Mouse (Mus musculus): ENCODE results near the gene Adh1. TPM values are rescaled to one million over a fixed set of nuclear protein-coding genes. Genes with fewer than 3 reads are reported as not detected.

Gene Adh1
- polyA plus RNA-seq, 1 experiment from 2014 or later, result 27.4 TPM

DNA sequence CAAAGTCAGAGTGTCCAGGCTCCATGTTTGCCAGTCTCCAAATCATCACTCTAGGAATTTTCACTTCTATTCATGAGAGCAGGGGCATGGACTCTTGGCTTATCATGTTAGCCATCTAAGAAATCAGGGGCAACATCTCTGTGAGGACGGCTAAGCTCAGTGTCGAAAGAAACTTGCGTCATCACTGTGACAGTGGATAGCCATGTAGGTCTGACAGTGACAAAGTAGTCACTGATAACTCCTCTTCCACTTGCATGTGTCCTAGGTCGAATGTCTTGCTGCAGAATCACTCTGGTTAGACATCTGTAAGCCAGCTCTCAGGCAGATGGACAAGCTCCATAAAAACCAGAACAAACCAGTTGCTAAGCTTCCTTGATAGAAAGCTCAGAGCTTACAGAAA, 1.8 kb downstream of the Adh1 start:
- no peak overlapping the region for H3K4me3 ChIP-seq
- H3K27me3 ChIP-seq, result no peaks in the 10 kb centered on the region
- 29% methylated on average over 4 of the region's 4 CpGs for WGBS
- no peak overlapping the region for H3K9ac ChIP-seq
- H3K27ac ChIP-seq, result no peak overlapping the region
- no peaks in the 10 kb centered on the region for H3K9me3 ChIP-seq (replicated peaks)
- no peak for ATAC-seq (replicated peaks; ENCODE audit: insufficient number of reproducible peaks, insufficient read depth, low FRiP score, low read depth)
- no peak overlapping the region for H3K4me2 ChIP-seq
- no peaks in the 10 kb centered on the region for H3K36me3 ChIP-seq
- H3K4me1 ChIP-seq (replicated peaks), result no peaks in the 10 kb centered on the region

DNA sequence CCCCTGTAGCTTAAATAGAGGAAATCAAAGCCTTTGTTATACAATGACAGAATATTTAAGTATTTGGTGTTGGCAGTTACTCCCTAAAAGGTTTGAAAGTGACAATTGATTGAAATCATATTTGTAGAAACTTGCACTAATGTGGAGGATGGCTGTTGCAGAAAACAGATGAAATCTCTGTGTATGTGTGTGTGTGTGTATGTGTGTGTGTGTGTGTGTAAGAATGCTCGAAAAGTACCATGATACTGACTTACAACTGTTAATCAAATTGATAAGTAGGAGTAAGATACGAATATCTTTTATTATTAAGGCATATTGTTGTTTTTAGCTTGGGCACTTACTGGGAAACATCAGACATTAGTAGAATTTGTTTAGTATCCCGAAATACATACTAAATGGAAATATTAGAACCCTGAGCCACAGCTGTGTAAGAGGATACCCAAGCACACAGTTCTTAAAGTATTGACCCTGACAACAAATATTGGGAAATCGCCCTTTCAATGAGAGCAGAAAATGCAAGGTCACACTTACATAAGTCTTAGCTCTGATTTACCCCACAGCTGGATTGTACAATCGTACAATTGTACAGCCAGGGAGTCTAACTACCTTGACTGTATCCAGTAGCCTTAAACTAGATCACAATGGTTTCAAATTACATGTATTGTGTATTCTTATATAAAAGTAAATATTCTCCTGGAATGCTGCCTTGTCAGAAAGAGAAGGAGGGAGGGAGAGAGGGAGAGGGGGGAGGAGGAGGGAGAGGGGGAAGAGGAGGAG, 2.6 kb downstream of the Adh1 start:
- 68% methylated on average over 5 of the region's 5 CpGs for WGBS
- H3K4me3 ChIP-seq, result no peak overlapping the region
- H3K9me3 ChIP-seq (replicated peaks), result no peaks in the 10 kb centered on the region
- no peaks in the 10 kb centered on the region for H3K27me3 ChIP-seq
- H3K27ac ChIP-seq, result no peak overlapping the region
- no peaks in the 10 kb centered on the region for H3K36me3 ChIP-seq
- no peak overlapping the region for H3K9ac ChIP-seq
- H3K4me1 ChIP-seq (replicated peaks), result no peaks in the 10 kb centered on the region
- no peak for ATAC-seq (replicated peaks; ENCODE audit: insufficient number of reproducible peaks, insufficient read depth, low FRiP score, low read depth)
- H3K4me2 ChIP-seq, result no peak overlapping the region

DNA sequence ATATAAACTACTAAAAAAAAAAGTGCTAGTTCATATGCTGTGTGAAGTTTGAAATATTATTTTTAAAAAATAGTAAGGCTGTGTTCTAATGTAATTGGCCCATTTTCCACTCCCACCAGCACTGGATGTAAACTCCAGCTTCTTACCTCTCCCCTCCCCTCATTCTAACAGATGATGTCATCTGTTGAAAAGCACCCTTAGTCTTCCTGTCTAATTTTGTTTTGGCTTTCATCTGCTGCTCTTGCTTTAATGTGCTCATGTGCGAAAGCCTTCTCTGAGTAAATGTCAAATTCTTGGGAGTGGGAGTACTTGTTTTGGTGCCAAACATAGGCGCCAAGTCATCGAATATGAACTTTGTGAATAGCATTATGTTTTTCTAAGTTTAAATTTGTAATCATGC, 3.9 kb downstream of the Adh1 start:
- Histone ChIP-seq H3K27me3 (no peaks in the 10 kb centered on the region), H3K4me2 (no peak overlapping the region), H3K4me1 (replicated peaks) (no peaks in the 10 kb centered on the region), H3K4me3 (no peak overlapping the region), H3K9me3 (replicated peaks) (no peaks in the 10 kb centered on the region), H3K9ac (no peak overlapping the region), H3K27ac (no peak overlapping the region), H3K36me3 (no peaks in the 10 kb centered on the region)
- ATAC-seq (replicated peaks; ENCODE audit: insufficient number of reproducible peaks, insufficient read depth, low FRiP score, low read depth), result no peak
- 62% methylated on average over 3 of the region's 3 CpGs for WGBS

DNA sequence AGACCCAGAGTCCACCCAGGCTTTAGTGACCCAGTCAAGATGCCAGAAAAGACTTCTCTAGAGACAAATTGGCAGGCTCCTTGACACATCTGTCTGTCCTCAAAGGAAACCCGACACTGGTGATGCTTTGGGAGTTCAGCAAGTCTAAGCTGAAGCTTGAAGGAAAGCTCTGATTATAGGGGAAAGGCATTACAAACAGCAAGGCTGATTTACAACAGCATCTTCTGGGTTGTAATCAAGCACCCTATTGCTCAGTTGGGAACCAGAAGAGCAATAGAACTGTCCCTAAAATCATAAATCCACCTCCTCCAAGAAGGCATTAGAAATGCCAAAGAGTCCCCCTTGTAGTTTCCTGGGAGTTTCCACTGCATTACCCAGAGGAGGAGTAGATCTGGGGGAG, 9.7 kb downstream of the Adh1 start:
- Histone ChIP-seq H3K27ac (no peak overlapping the region), H3K4me2 (no peak overlapping the region), H3K4me3 (no peak overlapping the region), H3K9ac (no peak overlapping the region), H3K9me3 (replicated peaks) (no peaks in the 10 kb centered on the region), H3K4me1 (replicated peaks) (no peaks in the 10 kb centered on the region), H3K27me3 (no peaks in the 10 kb centered on the region), H3K36me3 (no peaks in the 10 kb centered on the region)
- ATAC-seq (replicated peaks; ENCODE audit: insufficient number of reproducible peaks, insufficient read depth, low FRiP score, low read depth), result no peak
- WGBS, result 22% methylated on average over 1 of the region's 1 CpGs

DNA sequence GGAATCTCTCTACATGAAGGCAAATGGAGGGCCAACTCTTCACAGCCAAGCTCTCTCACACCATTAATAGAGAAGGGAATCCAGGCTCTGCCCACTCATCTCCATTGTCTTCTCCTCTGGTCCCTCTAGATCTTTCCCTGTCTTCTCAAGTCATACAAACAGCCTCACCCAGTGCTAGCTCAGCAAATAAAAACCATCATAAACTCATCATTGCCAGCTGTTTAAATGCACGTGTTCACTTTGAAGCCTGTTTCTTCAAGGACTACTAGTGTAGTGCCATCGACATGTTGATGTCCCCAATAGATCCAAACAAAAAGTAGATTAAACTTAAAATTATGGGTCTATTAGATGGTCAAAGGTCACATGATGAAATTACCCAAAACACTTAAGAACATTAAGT, 10.5 kb downstream of the Adh1 start:
- H3K36me3 ChIP-seq, result no peaks in the 10 kb centered on the region
- WGBS, result 85% methylated on average over 2 of the region's 2 CpGs
- no peak overlapping the region for H3K4me3 ChIP-seq
- H3K9ac ChIP-seq, result no peak overlapping the region
- ATAC-seq (replicated peaks; ENCODE audit: insufficient number of reproducible peaks, insufficient read depth, low FRiP score, low read depth), result no peak
- no peaks in the 10 kb centered on the region for H3K9me3 ChIP-seq (replicated peaks)
- no peaks in the 10 kb centered on the region for H3K4me1 ChIP-seq (replicated peaks)
- H3K27ac ChIP-seq, result no peak overlapping the region
- H3K4me2 ChIP-seq, result no peak overlapping the region
- H3K27me3 ChIP-seq, result no peaks in the 10 kb centered on the region

DNA sequence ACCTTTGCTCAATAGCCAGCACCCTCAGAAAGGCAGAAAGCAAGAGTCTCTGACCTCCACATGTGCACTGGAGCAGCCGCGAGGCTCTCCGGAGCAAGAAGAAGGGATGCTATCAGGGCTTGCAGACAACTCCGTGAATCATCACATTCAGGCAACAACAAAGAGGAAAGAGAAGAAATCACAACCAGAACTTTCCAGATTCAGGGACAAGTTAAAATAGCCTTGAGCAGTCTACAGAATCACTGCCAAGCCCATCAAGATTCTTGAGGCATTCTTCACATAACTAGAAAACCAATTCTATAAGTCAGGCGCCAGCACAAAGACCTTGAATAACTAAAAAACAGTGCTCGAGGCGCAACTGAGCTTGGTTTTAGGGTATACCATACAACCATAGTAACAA, 12.3 kb downstream of the Adh1 start:
- Histone ChIP-seq H3K36me3 (no peaks in the 10 kb centered on the region), H3K4me3 (no peak overlapping the region), H3K9me3 (replicated peaks) (no peaks in the 10 kb centered on the region), H3K27ac (no peak overlapping the region), H3K4me1 (replicated peaks) (0 out of 2 replicates have a peak, but pooled peaks cover 3% of the 10 kb centered on the region), H3K9ac (no peak overlapping the region), H3K27me3 (no peaks in the 10 kb centered on the region), H3K4me2 (no peak overlapping the region)
- 77% methylated on average over 7 of the region's 7 CpGs for WGBS
- ATAC-seq (replicated peaks; ENCODE audit: insufficient number of reproducible peaks, insufficient read depth, low FRiP score, low read depth), result no peak

DNA sequence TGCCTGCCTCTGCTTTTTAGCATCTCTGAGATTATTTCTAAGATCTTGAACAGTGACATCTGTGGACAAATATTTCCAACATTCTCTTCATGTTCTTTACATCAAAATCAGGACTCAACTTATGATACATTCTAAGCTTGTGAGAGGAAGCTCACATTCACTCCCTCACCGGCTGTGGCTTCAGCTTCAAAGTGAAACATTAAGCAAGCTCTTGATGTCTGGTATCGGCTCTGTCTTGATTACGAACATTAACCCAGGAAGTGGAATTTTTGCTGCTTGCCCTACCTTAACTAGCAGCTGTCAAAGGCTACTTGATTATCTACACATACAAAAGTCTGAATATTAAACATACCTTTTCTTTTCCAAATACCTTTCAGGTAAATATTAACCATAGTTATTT, 14.3 kb downstream of the Adh1 start:
- H3K4me2 ChIP-seq, result no peak overlapping the region
- H3K9me3 ChIP-seq (replicated peaks), result no peaks in the 10 kb centered on the region
- H3K9ac ChIP-seq, result no peak overlapping the region
- 0 out of 2 replicates have a peak, but pooled peaks cover 3% of the 10 kb centered on the region for H3K4me1 ChIP-seq (replicated peaks)
- H3K4me3 ChIP-seq, result no peak overlapping the region
- 57% methylated on average over 3 of the region's 3 CpGs for WGBS
- no peak for ATAC-seq (replicated peaks; ENCODE audit: insufficient number of reproducible peaks, insufficient read depth, low FRiP score, low read depth)
- H3K27ac ChIP-seq, result no peak overlapping the region
- H3K36me3 ChIP-seq, result no peaks in the 10 kb centered on the region
- H3K27me3 ChIP-seq, result no peaks in the 10 kb centered on the region

DNA sequence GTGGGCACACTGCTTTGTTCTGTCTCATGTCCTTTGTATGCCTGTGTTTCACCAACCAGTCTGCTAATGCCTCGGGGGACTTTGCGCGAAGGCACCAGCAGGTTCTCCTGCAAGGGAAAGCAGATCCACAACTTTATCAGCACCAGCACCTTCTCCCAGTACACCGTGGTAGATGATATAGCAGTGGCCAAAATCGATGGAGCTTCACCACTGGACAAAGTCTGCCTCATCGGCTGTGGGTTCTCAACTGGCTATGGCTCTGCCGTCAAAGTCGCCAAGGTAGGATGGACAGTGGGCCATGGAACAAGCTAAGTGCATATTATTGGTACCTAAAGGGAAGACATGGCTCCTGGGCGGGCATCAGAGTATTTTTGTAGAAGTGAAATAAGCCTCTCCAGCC, 21.8 kb downstream of the Adh1 start:
- H3K4me1 ChIP-seq (replicated peaks), result no peaks in the 10 kb centered on the region
- no peak overlapping the region for H3K27ac ChIP-seq
- H3K27me3 ChIP-seq, result no peaks in the 10 kb centered on the region
- H3K9ac ChIP-seq, result no peak overlapping the region
- no peaks in the 10 kb centered on the region for H3K36me3 ChIP-seq
- no peak overlapping the region for H3K4me2 ChIP-seq
- WGBS, result 91% methylated on average over 9 of the region's 9 CpGs
- no peaks in the 10 kb centered on the region for H3K9me3 ChIP-seq (replicated peaks)
- no peak overlapping the region for H3K4me3 ChIP-seq
- ATAC-seq (replicated peaks; ENCODE audit: insufficient number of reproducible peaks, insufficient read depth, low FRiP score, low read depth), result no peak

DNA sequence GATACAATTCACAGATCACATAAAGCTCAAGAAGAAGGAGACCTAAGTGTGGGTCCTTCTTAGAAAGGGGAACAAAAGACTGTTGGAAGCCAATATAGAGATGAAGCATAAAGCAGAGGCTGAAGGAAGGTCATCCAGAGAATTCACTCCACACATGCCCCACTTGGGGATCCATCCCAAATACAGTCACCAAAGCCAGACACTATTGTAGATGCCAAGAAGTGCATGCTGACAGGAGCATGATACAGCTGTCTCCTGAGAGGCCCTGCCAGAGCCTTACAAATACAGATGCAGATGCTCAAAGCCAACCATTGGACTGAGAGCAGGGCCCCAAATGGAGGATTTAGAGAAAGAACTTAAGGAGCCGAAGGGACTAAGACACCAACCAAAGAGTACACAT, 23.0 kb downstream of the Adh1 start:
- H3K27me3 ChIP-seq, result no peaks in the 10 kb centered on the region
- no peak overlapping the region for H3K4me3 ChIP-seq
- H3K9me3 ChIP-seq (replicated peaks), result no peaks in the 10 kb centered on the region
- H3K4me1 ChIP-seq (replicated peaks), result no peaks in the 10 kb centered on the region
- 86% methylated on average over 1 of the region's 1 CpGs for WGBS
- H3K36me3 ChIP-seq, result no peaks in the 10 kb centered on the region
- H3K4me2 ChIP-seq, result no peak overlapping the region
- no peak for ATAC-seq (replicated peaks; ENCODE audit: insufficient number of reproducible peaks, insufficient read depth, low FRiP score, low read depth)
- no peak overlapping the region for H3K9ac ChIP-seq
- no peak overlapping the region for H3K27ac ChIP-seq

DNA sequence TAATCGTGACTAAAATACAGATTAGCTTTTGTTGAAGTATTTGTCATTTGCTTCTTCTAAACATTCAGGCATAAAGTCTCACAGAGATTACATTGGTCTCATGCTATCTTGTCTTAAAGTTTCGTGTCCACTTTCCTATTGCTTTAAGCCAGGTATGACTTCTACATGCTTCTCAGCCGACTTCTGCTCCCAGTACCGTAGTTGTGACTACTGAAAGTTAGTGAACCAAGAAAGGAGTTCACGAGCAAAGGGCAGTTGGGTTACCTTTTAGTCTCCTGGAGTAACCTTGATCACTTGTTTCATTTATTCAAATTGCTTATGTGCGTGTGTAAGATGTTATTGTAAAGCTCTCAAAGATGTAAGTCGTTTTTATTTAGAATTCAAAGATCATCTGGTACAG, 25.2 kb downstream of the Adh1 start:
- H3K9me3 ChIP-seq (replicated peaks), result no peaks in the 10 kb centered on the region
- H3K27ac ChIP-seq, result no peak overlapping the region
- no peaks in the 10 kb centered on the region for H3K27me3 ChIP-seq
- H3K4me3 ChIP-seq, result no peak overlapping the region
- no peak for ATAC-seq (replicated peaks; ENCODE audit: insufficient number of reproducible peaks, insufficient read depth, low FRiP score, low read depth)
- H3K4me2 ChIP-seq, result no peak overlapping the region
- H3K4me1 ChIP-seq (replicated peaks), result no peaks in the 10 kb centered on the region
- H3K36me3 ChIP-seq, result no peaks in the 10 kb centered on the region
- no peak overlapping the region for H3K9ac ChIP-seq
- 83% methylated on average over 7 of the region's 7 CpGs for WGBS

DNA sequence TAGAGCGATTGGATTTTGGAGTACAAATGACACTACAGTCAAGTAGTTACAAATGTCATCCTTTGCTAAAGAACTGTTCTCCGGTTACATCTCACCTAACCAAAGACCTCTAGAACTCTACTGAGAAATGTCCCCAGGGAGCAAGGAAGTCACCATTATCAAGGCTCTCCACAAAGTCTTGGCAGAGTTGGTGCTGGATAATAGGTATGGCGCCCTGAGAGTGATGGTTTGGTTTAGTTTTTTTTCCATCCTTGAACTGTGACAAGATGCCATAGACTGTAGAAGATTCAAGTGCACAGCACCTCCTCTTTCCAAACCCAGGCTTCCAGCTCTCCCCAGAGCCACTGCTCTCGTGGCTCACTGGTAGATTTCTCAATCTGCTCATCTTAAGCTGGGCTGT, 26.9 kb downstream of the Adh1 start:
- Histone ChIP-seq H3K4me1 (replicated peaks) (no peaks in the 10 kb centered on the region), H3K4me2 (no peak overlapping the region), H3K27me3 (no peaks in the 10 kb centered on the region), H3K4me3 (no peak overlapping the region), H3K36me3 (no peaks in the 10 kb centered on the region), H3K9ac (no peak overlapping the region), H3K9me3 (replicated peaks) (no peaks in the 10 kb centered on the region), H3K27ac (no peak overlapping the region)
- 79% methylated on average over 4 of the region's 4 CpGs for WGBS
- no peak for ATAC-seq (replicated peaks; ENCODE audit: insufficient number of reproducible peaks, insufficient read depth, low FRiP score, low read depth)

DNA sequence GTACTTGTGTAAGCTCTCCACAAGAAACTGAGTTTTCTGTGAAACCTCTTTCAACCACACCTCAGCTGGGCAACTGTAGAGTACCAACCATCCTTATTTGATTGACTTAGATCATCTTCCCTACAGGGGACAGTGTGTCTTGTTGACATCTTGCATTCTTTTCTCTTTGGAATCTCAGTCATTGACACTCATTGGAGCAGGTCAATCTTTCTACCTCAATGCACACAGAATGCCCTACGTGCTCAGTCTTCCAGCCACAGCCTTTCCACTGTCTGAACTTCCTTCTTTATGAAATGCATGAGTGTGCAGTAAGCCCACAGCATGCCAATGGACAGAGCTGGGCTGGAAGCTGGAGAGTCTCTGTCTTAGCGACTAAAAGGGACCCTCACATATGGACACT, 29.9 kb downstream of the Adh1 start:
- no peak overlapping the region for H3K4me3 ChIP-seq
- ATAC-seq (replicated peaks; ENCODE audit: insufficient number of reproducible peaks, insufficient read depth, low FRiP score, low read depth), result no peak
- no peaks in the 10 kb centered on the region for H3K27me3 ChIP-seq

More for the DNA sequence above, 29.9 kb downstream of the Adh1 start:
- H3K4me2 ChIP-seq, result no peak overlapping the region
- no peak overlapping the region for H3K9ac ChIP-seq
- no peaks in the 10 kb centered on the region for H3K4me1 ChIP-seq (replicated peaks)
- no peaks in the 10 kb centered on the region for H3K36me3 ChIP-seq
- no peaks in the 10 kb centered on the region for H3K9me3 ChIP-seq (replicated peaks)
- WGBS, result 83% methylated on average over 2 of the region's 2 CpGs
- no peak overlapping the region for H3K27ac ChIP-seq
